Comparison of ENCODE assay signal across 21 mouse cellular contexts in genomic region chr1:20738483-20738882, GRCm38 (mm10). TPM values are rescaled to one million over a fixed set of nuclear protein-coding genes. Genes with fewer than 3 reads are reported as not detected.
DNase-seq lines count a peak whose midpoint lies in the region; TF ChIP-seq lines count a peak whose summit lies in the region.
"Had no signal": no experiment of that assay in that cellular context is flagged by ENCODE, and none has a peak within 500 bp of the region (broad histone marks: within the 10 kb centered on the region; RNA-seq: fewer than 3 reads in every experiment).

No protein-coding gene starts in this region.

- no peak overlapping the region for H3K27ac ChIP-seq in layer of hippocampus, adult 2 months
- H3K27ac ChIP-seq: embryonic facial prominence, embryonic 13.5 days; heart, adult 2 months; hindbrain, embryonic 14.5 days; limb, embryonic 12.5 days; macrophage; neural tube, embryonic 12.5 days had no signal

- DNase-seq in embryo, embryonic 11 days = peak; percentile 21
- no peak for DNase-seq in embryo, embryonic 10 days (ENCODE audit: low spot score)
- DNase-seq in layer of hippocampus, adult 2 months (ENCODE audit: low spot score in 2 of 2) = no peak
- no peak for DNase-seq in layer of hippocampus, adult 9-11 months
- DNase-seq in Muller cell, postnatal 12 days (ENCODE audit: inconsistent ontology term) = peak; percentile 7
- DNase-seq in kidney, postnatal 14 days = peak; percentile 15
- no peak for DNase-seq in spleen, postnatal 36 days (ENCODE audit: low spot score in 2 of 2)
- DNase-seq in testis, postnatal 10 days (ENCODE audit: low spot score) = no peak
- DNase-seq: B cell, adult 2 months; cerebellum, adult 11-12 months; heart, adult 2 months; liver, postnatal 0 days; right cerebral cortex, adult 18-20 months; thymus, adult 2 months had no signal

- TF ChIP-seq CTCF in layer of hippocampus, adult 2 months (conservative IDR thresholded peaks at IDR 0.05) = peak; percentile 61

- no peak overlapping the region for H3K4me3 ChIP-seq in layer of hippocampus, adult 2 months
- H3K4me3 ChIP-seq: embryonic facial prominence, embryonic 13.5 days; heart, adult 2 months; limb, embryonic 12.5 days; neural tube, embryonic 12.5 days had no signal

RNA-seq across cellular contexts. Expression of gene Il17a, which starts 7.8 kb away (rescaled TPM):
- not detected for total RNA-seq in layer of hippocampus, adult 2 months (2021)
- total RNA-seq: G1E; gastrocnemius, adult 18-20 months; heart, adult 2 months had no signal

RNA-seq across cellular contexts. Expression of gene Il17f, which starts 51.9 kb away (rescaled TPM):
- under 1 TPM; 0.39 to 0.46 TPM for total RNA-seq in layer of hippocampus, adult 2 months (2021)
- total RNA-seq: gastrocnemius, adult 18-20 months; heart, adult 2 months had no signal

Comparison
In these comparisons a context has a peak if more than half of its experiments do, and no peak if none do; other contexts are left out.
1. DNase-seq: peak in embryo, embryonic 11 days (single experiment), Muller cell, postnatal 12 days (single experiment) and kidney, postnatal 14 days (single experiment); none in embryo, embryonic 10 days (single experiment), layer of hippocampus, adult 2 months (0 of 2), layer of hippocampus, adult 9-11 months (single experiment), spleen, postnatal 36 days (0 of 2) and testis, postnatal 10 days (single experiment).